ENCODE assay signal across 8 mouse cellular contexts in genomic region chr10:78591406-78592328, GRCm38 (mm10). TPM values are rescaled to one million over a fixed set of nuclear protein-coding genes. Genes with fewer than 3 reads are reported as not detected.
DNase-seq lines count a peak whose midpoint lies in the region; ATAC-seq and TF ChIP-seq lines count a peak whose summit lies in the region.

Gene Syde1, minus strand, starts transcription at chr10:78591964.

- no peaks in the 10 kb centered on the region for H3K27me3 ChIP-seq in hindbrain, postnatal 0 days (ENCODE audit: insufficient read depth, low read length)
- H3K27me3 ChIP-seq in liver, embryonic 12.5 days (replicated peaks): peaks cover 70% of the 10 kb centered on the region

- H3K27ac ChIP-seq in hindbrain, postnatal 0 days: peak within 1 kb of the TSS; percentile 69; the same call in 1 of the 2 replicates
- peak within 1 kb of the TSS; percentile 65 for H3K27ac ChIP-seq in liver, embryonic 12.5 days

- H3K36me3 ChIP-seq in hindbrain, postnatal 0 days (ENCODE audit: insufficient read depth, low read length): no peaks in the 10 kb centered on the region
- H3K36me3 ChIP-seq in liver, embryonic 12.5 days: peaks cover 23% of the 10 kb centered on the region

- H3K9me3 ChIP-seq in hindbrain, postnatal 0 days (ENCODE audit: low read length): no peaks in the 10 kb centered on the region
- no peaks in the 10 kb centered on the region for H3K9me3 ChIP-seq in liver, embryonic 12.5 days (replicated peaks)

- peak within 1 kb of the TSS; percentile 84 for H3K4me2 ChIP-seq in hindbrain, postnatal 0 days (ENCODE audit: low read depth, low read length)
- H3K4me2 ChIP-seq in liver, embryonic 12.5 days: peak within 1 kb of the TSS; percentile 60

- 0 out of 2 replicates have a peak, but pooled peaks have one; percentile 41 for TF ChIP-seq POLR2A in brain, embryonic 14.5 days (IDR thresholded peaks at IDR 0.05; ENCODE audit: borderline replicate concordance, extremely low read depth, insufficient read depth, insufficient read length, poor library complexity, severe bottlenecking)

- WGBS in hindbrain, postnatal 0 days: 3% methylated on average over 45 of the region's 54 CpGs
- 7% methylated on average over 41 of the region's 54 CpGs for WGBS in liver, embryonic 12.5 days (ENCODE audit: insufficient replicate concordance)

- peak; percentile 65 for ATAC-seq in hindbrain, postnatal 0 days
- ATAC-seq in liver, embryonic 12.5 days: peak; percentile 43; the same call in 1 of the 2 replicates

- peak; percentile 78 for DNase-seq in Muller cell, postnatal 12 days (ENCODE audit: inconsistent ontology term)
- peak; percentile 47 for DNase-seq in brain, embryonic 14.5 days (ENCODE audit: low read depth)
- peak; percentile 61 for DNase-seq in gastrocnemius, postnatal 25 days
- DNase-seq in hindbrain, postnatal 0 days (ENCODE audit: low spot score): peak; percentile 29
- DNase-seq in neural tube, embryonic 10.5 days (ENCODE audit: extremely low spot score, low spot score): peak; percentile 68
- DNase-seq in urinary bladder, postnatal 14 days (ENCODE audit: low spot score): peak; percentile 42
- no peak for DNase-seq in frontal cortex, postnatal 25 days (ENCODE audit: low spot score in 2 of 2)

- no peak; the same call in 1 of the 2 replicates for TF ChIP-seq CTCF in brain, embryonic 14.5 days (IDR thresholded peaks at IDR 0.05; ENCODE audit: borderline replicate concordance, extremely low read depth, insufficient read depth, insufficient read length)
- no peak for TF ChIP-seq CTCF in hindbrain, postnatal 0 days (IDR thresholded peaks at IDR 0.05; ENCODE audit: low read depth)

- no peaks in the 10 kb centered on the region for H3K4me1 ChIP-seq in hindbrain, postnatal 0 days (ENCODE audit: insufficient read depth, low read length)
- 0 out of 2 replicates have a peak, but pooled peaks cover 3% of the 10 kb centered on the region for H3K4me1 ChIP-seq in liver, embryonic 12.5 days

- H3K4me3 ChIP-seq in hindbrain, postnatal 0 days (ENCODE audit: low read length): peak within 1 kb of the TSS; percentile 59
- peak within 1 kb of the TSS; percentile 53 for H3K4me3 ChIP-seq in liver, embryonic 12.5 days

- peak within 1 kb of the TSS; percentile 60 for H3K9ac ChIP-seq in hindbrain, postnatal 0 days (replicated peaks; ENCODE audit: low read length)
- peak within 1 kb of the TSS; percentile 61 for H3K9ac ChIP-seq in liver, embryonic 12.5 days

RNA-seq across cellular contexts. Expression of gene Syde1, which starts in this region (rescaled TPM):
- polyA plus RNA-seq in brain, embryonic 14.5 days (2012; rRNA removed): 9.1 and 9.5 TPM in 2 replicates
- 1 to 10 TPM; 3.8 to 5.2 TPM for total RNA-seq in gastrocnemius, postnatal 25 days (2021)
- 5.6 and 7.2 TPM in 2 replicates for total RNA-seq in hindbrain, postnatal 0 days (2014; rRNA removed)
- 3.5 and 3.6 TPM in 2 replicates for polyA plus RNA-seq in hindbrain, postnatal 0 days (2015; fragmentation: Nextera tagmentation; extraction: Ambion mirVana)
- polyA plus RNA-seq in liver, embryonic 12.5 days (2016; fragmentation: Nextera tagmentation; extraction: Ambion mirVana): 3.0 and 3.1 TPM in 2 replicates

Comparison
In these comparisons a context has a peak if more than half of its experiments do, and no peak if none do; other contexts are left out.
1. DNase-seq: peak in Muller cell, postnatal 12 days (single experiment), brain, embryonic 14.5 days (single experiment), gastrocnemius, postnatal 25 days (single experiment), hindbrain, postnatal 0 days (single experiment), neural tube, embryonic 10.5 days (single experiment) and urinary bladder, postnatal 14 days (single experiment); none in frontal cortex, postnatal 25 days (0 of 2).